Mouse (Mus musculus): Measurements from ENCODE around the gene Kctd20.
A peak's percentile ranks its signal among the peaks of the same experiment; 100 is the strongest.

Gene Kctd20

DNA sequence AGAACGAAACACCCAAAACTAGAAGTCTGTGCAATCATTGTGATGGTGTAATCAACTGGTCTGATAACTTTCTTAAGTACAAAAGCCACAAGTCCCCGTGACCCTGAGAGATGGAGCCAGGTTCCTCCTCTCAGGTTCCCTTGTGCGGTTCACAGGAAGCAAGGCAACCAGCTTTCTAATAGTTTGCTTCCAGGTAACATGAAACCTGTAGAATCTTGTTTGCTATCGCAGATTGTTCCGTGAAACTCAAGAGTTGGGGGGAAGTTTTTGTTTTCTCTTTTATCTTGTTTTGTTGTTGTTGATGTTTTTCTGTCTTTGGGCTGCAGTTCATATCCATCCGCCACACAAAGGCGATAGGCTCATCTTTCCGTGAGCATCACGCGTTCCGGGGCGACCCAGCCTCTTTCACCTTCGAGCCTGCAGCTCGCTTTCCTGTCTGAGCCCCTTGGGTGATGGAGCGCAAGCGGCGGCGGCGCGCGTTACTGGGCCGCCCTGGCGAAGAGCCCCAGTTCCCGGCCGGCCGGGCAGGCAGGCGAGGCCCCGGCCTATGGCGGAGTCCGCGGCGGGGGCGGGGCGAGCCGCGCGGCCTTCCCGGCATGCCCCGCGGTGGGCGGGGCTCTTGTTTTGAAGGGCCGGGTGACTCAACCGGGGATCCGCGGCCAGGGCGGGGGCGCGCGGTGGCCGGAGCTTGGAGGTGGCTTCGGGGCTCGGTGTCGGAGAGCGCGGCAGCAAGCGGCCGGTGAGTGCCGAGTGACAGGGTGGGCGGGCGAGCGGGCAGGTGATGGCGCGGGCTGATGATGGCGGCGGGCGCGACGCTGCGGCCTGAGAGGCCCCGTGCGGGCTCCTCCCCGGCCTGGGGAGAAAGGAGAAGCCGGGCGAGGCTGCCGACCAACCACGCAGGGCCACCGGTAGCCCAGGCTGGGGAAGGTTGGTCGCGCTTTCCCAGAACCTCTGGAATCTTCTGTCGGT, at the start of gene Kctd20:
Kctd20 (plus strand) TSS at position 120 of the 969 bp plus-strand sequence.
- peak; percentile 86 to 88 for DNase-seq (ENCODE audit: low spot score in 2 of 2)

DNA sequence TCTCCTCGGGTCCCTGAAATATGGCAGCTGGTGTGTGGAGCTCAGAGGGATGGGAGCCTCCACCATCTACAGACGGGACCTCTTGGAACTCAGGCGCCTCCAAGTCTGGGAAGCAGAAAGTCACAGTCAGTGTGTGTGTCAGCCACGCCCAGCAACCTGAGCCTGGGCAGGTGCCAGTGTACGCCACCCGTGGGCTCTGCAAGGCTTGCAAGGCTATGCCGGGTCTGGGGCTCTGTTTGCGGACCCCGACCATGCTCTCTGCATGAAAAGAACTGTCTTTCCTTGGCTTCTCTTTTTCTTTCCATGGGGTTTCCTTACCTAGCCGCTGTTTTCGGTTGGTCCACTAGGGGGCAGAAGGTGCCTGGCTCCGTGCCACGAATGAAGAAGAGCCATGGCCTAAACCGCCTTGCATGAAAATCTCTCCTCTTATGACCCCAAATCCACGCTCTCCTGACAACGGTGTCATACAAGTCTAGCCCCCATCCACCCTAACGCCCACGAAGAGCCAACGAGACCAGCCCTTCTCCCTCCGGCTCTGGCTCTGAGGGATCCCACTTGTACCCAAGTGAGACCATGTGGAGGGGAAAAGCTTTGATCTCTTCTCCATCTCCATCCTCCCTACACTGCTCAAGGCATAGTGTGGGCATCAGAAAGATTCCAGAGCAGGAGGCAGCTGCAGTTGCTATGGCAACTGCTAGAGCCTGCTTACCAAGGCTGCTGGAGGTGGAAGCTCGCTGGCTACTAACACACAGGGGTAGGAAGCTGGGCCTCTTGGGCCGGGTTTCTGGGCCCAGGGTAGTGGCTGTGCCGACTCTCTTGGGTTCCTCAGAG, 47.0 kb upstream of the Kctd20 start:
- DNase-seq (ENCODE audit: low spot score in 2 of 2): peak; percentile 64 to 69

DNA sequence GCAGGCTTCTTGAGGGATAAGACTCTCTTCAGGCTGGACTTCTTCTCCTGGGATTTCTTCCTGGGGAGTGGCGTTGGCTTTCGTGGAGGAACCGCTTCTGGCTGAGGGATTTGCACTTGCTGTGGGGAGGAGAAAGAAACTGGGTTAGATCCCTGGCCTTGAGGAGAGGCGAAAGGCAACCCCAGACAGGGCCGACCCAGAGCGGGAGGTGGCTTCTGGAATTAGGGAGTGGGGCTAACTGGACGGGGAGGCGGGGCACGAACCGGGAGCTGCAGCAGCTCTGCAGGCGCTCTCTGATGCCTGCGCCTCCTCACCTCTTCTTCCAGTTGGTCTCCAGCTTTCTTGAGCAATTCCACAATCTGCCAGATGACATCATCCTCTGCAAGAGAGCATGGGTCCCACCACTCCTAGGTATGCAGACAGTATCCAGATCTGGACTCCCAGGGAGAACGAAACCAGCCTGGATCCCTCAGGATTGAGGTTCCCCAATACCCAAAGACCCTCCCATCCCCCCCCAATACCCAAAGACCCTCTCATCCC, 46.3 kb upstream of the Kctd20 start:
- peak in 1 of 2 experiments; percentile 46 for DNase-seq (ENCODE audit: low spot score in 2 of 2)

DNA sequence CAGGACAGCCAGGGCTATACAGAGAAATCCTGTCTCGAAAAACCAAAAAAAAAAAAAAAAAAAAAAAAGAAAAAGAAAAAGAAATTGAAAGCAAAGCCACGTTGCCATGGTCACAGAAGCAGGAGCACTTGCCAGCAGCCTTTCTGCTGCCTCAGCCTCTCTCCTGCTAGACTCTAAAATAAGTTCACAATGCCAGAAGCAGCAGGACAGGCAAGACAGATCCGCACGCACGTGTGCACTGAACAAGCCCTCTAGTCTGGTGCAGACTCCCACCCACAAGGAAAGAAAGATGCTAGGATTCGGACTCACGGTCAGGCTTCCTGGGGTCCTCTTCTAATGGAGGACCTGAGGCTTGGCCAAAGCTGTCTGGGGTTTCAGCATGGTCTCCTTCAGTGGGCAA, 43.8 kb upstream of the Kctd20 start:
- peak in 1 of 2 experiments; percentile 21 for DNase-seq (ENCODE audit: low spot score in 2 of 2)

DNA sequence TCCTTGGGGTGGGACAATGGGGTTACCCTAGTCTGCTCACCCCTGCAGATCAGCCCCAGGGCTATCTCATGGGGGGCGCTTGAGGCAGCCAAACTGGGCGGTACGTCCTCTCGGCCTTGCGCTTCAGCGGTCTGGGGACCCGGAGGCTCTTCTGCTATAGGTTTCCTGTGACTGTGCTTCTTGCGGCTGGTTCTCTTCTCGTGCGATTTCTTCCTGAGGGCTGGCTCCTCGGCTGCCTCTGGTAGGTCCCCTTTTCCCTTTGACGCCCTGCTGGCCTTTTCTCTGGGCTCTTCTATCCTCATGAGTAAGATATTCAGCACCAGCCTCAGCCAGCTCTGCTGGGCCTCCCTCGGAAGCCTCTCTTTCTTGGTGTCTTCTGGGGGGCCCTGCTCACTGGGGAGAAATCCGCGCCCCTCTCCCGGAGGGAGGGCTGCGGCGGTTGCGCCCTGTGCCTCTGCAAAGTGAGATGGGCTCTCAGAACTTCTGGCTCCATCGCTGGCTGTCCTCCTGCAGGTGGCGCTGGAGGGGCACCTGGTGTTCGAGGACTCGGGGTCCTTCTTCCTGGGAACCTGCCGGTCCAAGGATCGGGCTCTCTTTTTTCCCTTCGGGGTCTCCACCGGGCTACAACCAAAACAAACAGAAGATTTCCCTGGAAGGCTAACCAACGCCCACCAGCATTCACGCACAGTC, 42.4 kb upstream of the Kctd20 start:
- DNase-seq (ENCODE audit: low spot score in 2 of 2): peak in 1 of 2 experiments; percentile 28

DNA sequence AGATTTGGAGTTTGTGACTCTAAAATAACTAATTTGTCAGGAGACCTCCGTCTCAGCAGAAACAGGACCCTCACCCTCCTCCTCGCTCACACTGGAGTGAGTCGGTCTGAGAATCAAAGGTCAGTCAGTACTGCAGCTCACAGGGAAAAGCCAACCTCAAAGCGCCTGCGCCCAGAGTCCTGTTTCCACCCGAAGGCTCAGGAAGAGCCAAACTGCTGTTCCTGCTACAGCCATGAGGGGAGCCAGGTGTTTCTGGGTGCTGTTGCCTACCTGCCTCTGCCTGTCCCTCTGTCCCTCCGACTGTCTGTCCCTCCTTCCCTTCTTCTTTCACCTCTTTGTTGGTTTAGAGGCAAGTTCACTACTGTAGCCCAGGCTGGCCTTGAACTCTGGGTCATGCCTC, 41.6 kb upstream of the Kctd20 start:
- no peak for DNase-seq (ENCODE audit: low spot score in 2 of 2)

DNA sequence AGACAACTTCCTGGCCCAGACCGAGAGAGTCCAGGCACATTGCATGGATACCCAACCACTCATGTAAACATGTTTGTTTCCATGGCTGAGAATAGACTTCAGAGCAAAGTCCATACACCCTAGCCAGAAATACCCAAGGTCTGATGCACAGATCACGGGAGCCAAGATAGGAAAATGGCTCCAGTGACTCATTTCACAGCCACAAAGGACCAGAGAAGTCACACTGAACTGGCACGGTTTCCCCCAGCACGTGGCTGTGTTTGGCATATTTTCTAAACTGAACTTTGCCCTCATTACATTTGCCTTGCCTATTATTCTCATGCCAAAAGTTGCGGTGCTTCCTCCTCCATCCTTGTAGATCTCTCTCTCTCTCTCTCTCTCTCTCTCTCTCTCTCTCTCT, 38.5 kb upstream of the Kctd20 start:
- no peak for DNase-seq (ENCODE audit: low spot score in 2 of 2)

DNA sequence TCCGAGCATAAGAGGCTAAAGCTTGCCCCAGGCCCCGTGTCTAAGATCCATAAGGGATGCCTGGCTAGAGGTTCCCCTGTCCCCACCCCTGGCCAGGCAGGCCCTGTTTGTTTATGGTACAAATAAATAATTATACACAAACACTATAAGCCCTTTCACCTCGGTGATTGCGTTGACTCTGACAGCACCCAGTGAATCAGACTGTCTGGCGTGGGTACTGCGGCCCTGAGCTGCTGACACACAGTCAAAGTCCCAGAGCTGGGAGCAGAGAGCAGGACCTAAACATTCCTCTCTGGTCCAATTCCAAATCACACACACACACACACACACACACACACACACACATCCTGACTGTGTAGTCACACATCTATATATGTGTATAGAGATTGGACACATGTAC, 37.8 kb upstream of the Kctd20 start:
- DNase-seq (ENCODE audit: low spot score in 2 of 2): no peak

DNA sequence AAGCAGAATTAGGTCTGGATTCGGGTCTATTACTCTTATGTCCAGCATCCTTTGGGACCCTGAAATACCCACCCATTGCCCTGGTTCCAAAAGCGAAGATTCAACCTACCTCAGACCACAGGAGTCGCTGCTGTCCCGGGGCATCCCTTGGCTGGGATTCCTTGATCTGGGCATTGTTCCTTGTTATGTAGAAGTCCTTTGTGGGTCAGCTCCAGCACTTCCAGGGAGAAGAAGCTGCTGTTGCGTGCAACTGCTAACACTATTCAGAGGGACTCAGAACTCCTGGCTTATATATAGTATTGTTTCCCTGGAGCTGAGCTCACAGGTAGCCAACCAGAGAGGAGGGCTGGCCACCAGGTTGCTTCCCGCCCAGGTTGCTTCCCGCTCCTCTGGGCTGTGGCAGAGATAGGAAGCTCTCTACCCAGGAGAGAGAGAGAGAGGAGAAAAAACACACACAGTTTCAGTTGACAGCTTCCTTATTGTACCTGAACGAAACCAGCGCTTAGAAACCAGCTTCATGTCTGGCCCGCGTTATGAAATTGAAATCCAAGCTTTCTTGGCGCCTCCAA, 36.6 kb upstream of the Kctd20 start, which contains the start of gene 4930539E08Rik:
4930539E08Rik (minus strand) TSS at position 265 of the 569 bp plus-strand sequence.
- no peak for DNase-seq (ENCODE audit: low spot score in 2 of 2)

DNA sequence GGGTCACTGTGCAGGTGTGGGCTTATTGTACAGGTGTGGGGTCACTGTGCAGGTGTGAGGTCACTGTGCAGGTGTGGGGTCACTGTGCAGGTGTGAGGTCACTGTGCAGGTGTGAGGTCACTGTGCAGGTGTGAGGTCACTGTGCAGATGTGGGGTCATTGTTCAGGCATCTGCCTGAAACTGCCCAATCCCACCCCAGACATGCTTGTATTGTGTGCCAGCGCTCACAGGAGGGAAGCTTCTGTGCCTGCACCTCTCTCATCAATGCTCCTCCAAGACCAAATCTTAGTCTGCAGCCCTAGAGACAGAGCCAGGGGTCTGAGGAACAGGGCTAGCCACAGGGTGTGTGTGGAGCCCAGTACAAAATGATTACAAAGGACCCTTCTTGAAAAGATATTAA, 35.2 kb upstream of the Kctd20 start:
- no peak for DNase-seq (ENCODE audit: low spot score in 2 of 2)

DNA sequence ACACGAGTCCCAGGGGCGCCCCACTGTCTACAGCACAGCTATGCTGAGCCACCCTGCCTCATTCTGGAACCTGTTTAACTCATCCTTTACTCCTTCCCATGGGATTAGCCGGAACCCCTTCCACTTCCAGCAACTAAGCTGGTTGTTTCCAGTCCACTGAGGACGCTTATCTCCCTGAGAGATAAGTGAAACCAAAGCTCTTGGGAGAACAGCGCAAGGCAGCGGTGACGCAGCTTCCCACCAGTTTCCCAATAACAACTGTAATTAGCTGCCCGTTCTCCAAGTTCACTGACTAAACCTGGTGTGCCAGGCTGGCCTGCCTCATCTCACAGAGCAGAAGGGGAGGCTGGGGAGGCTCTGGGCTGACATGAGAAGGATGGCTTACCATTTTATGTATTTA, 30.7 kb upstream of the Kctd20 start:
- DNase-seq (ENCODE audit: low spot score in 2 of 2): no peak

DNA sequence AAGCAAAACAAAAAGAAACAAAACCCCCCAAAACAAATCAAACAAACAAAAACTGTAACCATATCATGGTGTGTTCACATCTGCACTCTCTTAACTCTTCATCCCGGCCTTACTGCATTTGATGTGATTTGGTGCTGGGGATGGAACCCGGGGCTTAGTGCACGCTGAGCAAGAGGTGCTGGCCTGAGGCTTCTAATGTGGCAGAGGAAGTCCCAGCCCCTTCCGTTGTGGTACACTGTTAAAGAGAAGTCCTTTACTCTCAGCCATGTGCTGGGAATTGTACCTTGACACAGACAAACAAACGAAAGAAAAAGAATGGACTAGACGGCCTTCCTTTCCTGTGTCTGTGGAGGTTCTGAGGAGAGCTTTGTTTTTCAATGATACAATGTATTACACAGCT, 29.7 kb upstream of the Kctd20 start:
- DNase-seq (ENCODE audit: low spot score in 2 of 2): no peak

DNA sequence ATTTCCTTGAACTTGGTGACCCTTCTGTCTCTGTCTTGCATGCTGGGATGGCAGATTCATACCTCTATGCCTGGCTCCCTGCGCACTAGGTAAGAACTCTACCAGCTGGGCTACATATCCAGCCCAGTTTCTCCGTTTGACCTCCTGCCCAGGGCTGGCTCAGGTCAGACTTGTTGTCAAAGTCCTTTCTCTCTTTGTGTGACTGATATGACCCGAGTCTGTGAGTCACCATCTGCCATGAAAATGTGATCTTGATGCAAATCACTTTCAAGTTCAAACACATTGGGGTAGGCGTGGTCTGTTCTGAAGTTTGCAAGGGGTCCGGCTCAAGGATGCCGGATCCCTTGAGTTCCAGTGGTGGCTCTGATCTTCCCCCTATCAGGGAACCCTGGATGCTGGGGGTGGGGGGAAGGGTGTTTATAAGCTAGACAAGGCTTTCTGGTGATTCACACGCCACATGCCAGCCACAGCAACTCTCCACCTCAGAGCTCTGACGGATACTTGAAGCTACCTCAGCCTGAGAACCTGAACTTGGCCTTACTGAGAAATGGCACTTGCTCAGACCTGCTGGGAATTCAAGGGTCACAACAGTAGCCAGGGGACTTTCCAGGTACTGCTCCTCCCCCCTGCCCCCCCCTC, 26.7 kb upstream of the Kctd20 start:
- no peak for DNase-seq (ENCODE audit: low spot score in 2 of 2)

DNA sequence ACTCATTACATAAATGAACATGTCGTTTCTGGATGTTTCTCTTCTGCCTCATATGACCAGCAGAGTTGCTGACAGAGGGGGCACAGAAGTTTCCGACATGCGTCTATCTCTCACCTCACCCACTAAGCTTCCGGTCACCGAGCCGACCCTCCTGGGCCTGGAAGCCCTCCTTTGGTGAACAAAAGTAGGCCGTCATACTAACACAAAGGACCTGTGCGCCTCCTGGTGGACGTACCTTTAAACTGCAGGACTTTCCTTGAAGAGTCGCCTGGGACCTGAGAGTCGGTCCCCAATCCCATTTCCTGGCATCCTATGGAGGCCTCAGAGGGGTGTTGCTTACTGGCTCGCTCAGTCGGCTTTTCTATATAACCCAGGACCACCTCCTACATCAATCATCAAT, 25.4 kb upstream of the Kctd20 start:
- DNase-seq (ENCODE audit: low spot score in 2 of 2): peak; percentile 77 to 84

DNA sequence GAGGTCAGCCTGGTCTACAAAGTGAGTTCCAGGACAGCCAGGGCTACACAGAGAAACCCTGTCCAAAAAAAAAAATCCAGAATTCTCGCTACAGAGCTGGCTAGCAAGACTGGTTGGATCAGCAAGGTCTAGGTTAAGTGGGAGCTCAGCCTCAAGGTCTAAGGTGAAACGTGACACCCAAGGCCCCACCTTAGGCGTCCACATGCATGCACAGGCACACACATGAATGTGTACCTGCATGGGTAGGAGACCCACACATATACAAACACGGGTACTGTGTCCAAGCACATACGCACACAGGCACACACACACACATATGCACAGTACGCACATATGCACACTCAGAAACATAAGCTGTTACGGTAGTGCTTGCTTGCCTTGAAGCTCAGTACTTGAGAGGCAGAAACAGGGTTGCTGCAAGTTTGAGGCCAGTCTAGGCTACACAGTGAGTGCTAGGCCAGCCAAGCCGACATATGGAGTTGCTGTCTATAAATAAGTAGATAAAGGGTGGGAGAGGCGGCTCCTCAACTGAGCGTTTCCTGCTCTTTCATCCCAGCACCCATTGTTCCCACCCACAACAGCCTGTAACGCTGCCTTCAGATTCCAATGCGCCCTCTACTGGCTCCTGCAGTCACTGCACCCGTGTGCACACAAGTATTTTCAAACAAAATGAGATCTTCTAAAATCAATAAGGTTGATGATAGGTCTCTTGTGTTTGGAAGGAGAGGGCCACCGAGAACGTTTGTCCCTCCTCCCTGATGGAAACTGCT, 24.7 kb upstream of the Kctd20 start:
- DNase-seq (ENCODE audit: low spot score in 2 of 2): no peak

DNA sequence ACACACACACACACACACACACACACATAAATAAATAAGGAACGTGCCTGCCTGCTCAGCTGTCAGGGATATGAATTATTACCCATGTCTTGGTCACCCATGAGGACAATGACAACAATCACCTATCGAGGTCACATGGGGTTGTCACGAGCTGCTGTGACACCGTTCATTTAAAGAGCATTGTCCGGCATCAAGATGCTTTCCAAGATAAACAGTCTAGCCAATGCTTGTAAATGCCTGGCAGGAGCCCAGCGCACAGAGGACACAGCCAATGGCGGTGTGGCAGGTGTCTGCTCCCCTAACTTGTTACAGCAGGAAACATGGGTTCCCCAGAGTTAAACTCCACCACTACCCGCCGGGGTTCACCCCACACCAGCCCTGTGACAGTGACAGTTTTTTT, 23.7 kb upstream of the Kctd20 start:
- no peak for DNase-seq (ENCODE audit: low spot score in 2 of 2)

DNA sequence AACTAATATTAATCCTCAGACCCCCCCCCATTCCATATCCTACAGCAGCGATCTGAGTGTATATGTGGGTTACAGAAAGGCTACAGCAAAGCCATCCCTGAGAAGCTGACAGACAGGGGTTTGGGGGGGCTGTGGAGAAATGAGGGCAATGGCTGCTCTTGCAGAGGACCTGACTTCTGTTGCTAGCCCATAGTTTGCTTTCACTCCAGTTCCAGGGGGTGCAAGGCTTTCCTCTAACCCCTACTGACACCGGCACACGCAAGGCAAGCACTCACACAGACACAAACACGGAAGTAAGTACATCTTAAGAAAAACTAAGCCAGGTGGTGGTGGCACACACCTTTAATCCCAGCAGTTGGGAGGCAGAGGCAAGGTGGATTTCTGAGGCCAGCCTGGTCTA, 22.4 kb upstream of the Kctd20 start:
- DNase-seq (ENCODE audit: low spot score in 2 of 2): no peak

DNA sequence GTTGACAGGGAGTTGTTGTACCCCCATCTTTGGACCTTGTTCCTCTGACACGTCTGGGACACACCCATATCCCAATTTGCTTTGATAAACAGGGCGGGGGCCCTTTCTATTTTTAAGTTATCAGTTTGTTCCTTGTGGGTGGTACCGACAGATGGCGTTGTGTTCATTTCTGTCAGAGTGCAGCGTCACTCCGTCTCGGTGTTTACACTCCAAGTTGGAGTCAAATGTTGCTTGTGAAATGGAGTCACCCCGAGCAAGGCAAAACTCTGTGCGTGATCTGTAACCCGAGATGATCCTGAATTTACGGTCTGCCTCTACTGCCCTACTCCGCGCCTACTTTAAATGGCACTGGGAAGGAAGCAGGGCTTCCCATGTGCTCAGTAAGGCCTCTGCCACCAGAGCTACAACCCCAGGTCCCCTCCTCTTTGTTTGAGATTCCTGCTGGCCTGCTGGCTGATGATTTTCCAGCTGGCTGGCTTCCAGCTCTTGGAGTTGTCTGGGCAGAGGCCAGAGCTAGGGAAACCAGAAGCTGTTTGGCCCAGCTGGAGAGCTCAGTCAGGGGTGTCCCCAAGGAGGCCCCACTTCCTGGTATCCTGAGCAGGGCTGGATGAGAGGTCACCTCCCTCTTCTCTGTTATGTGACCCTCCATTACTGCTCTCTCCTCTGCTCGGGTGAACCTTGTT, 21.2 kb upstream of the Kctd20 start:
- DNase-seq (ENCODE audit: low spot score in 2 of 2): peak in 1 of 2 experiments; percentile 43

DNA sequence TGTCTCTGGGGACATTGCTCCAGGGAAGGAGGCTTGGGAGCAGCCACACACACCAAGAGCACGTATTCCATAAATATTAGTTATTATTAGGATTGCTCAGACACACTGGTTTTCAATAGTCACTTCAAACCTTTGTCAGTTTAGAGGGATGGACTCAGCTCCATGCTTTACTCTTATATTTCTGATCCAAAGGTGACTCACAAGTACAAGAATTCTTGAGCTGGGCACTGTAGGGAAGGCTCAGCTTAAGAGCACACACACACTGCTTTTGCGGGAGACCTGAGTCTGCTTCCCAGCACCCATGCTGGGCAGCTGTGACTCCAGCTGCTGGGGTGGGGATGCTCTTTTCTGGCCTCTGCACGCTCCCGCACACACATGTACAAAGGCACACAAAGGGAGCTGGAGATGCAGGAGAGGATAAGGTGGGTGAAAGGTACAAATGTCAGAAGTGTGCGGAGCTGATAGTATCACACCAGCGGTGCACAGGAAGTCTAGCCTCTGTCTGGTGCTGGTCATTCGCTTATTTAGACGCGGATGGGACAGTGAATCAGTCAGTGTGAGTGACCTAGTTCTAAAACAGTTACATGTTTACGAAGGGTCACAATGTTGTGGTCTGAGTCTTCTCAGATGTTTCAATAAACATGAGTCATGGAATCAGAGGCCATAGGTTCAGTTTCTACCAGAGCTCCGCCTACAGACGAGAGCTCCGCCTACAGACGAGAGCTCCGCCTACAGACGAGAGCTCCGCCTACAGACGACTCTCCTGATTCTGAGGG, 20.1 kb upstream of the Kctd20 start:
- DNase-seq (ENCODE audit: low spot score in 2 of 2): no peak
